ENCODE assay signal across 19 mouse cellular contexts in genomic region chr2:166438207-166438606, GRCm38 (mm10).
DNase-seq lines count a peak whose midpoint lies in the region; ATAC-seq and TF ChIP-seq lines count a peak whose summit lies in the region.
"Had no signal": no experiment of that assay in that cellular context is flagged by ENCODE, and none has a peak within 500 bp of the region (broad histone marks: within the 10 kb centered on the region; RNA-seq: fewer than 3 reads in every experiment).

No protein-coding gene starts in this region.

- TF ChIP-seq EP300 in stomach, postnatal 0 days (optimal IDR thresholded peaks at IDR 0.05), result no peak

- DNase-seq in midbrain, embryonic 10.5 days (ENCODE audit: low spot score), result no peak
- DNase-seq in ES-E14 (ENCODE audit: low read depth, low spot score), result no peak
- no peak for DNase-seq in embryonic facial prominence, embryonic 10.5 days (ENCODE audit: low spot score)
- DNase-seq in stomach, postnatal 0 days (ENCODE audit: low spot score), result no peak
- DNase-seq: adrenal gland, postnatal 14 days; cerebellum, adult 2 months; cerebellum, postnatal 14 days; embryo, embryonic 11 days; gastrocnemius, postnatal 10 days; heart, adult 18-20 months; heart, postnatal 10 days; heart, postnatal 4 days had no signal

- H3K27ac ChIP-seq in midbrain, embryonic 13.5 days, result 0 out of 2 replicates have a peak overlapping the region, but pooled peaks have one; percentile 31
- no peak overlapping the region for H3K27ac ChIP-seq in midbrain, embryonic 10.5 days (replicated peaks)
- H3K27ac ChIP-seq in ES-E14 (ENCODE audit: insufficient read depth, low read depth, low read length, poor library complexity, severe bottlenecking), result no peak overlapping the region
- H3K27ac ChIP-seq in embryonic facial prominence, embryonic 10.5 days (replicated peaks), result 0 out of 2 replicates have a peak overlapping the region, but pooled peaks have one; percentile 46
- H3K27ac ChIP-seq in stomach, postnatal 0 days (replicated peaks), result no peak overlapping the region
- H3K27ac ChIP-seq: embryonic facial prominence, embryonic 12.5 days; heart, embryonic 10.5 days; hindbrain, embryonic 14.5 days; intestine, embryonic 15.5 days had no signal

- H3K27me3 ChIP-seq in midbrain, embryonic 13.5 days, result peaks cover 8% of the 10 kb centered on the region
- H3K27me3 ChIP-seq in midbrain, embryonic 10.5 days (ENCODE audit: low read depth, poor library complexity, severe bottlenecking), result peaks cover 21% of the 10 kb centered on the region; the same call in 1 of the 2 replicates
- no peaks in the 10 kb centered on the region for H3K27me3 ChIP-seq in E14TG2a.4 (ENCODE audit: insufficient read depth, low read length)
- H3K27me3 ChIP-seq in embryonic facial prominence, embryonic 10.5 days (replicated peaks; ENCODE audit: low read depth, poor library complexity, severe bottlenecking), result 0 out of 2 replicates have a peak, but pooled peaks cover 5% of the 10 kb centered on the region
- H3K27me3 ChIP-seq in stomach, postnatal 0 days (ENCODE audit: control insufficient read depth, insufficient read depth, low read length), result no peaks in the 10 kb centered on the region
- H3K27me3 ChIP-seq: embryonic facial prominence, embryonic 12.5 days; intestine, embryonic 15.5 days had no signal

- no peak overlapping the region for H3K9ac ChIP-seq in midbrain, embryonic 13.5 days (replicated peaks)
- H3K9ac ChIP-seq in ES-E14 (ENCODE audit: insufficient read depth, low read depth, low read length, poor library complexity, severe bottlenecking), result peak overlapping the region; percentile 6; the same call in 1 of the 2 replicates
- H3K9ac ChIP-seq in stomach, postnatal 0 days (ENCODE audit: low read length), result no peak overlapping the region
- H3K9ac ChIP-seq: embryonic facial prominence, embryonic 12.5 days; hindbrain, embryonic 14.5 days; intestine, embryonic 15.5 days had no signal

- no peaks in the 10 kb centered on the region for H3K9me3 ChIP-seq in midbrain, embryonic 13.5 days
- H3K9me3 ChIP-seq in midbrain, embryonic 10.5 days (replicated peaks), result no peaks in the 10 kb centered on the region
- H3K9me3 ChIP-seq in E14TG2a.4 (ENCODE audit: low read length) (no peaks in the 10 kb centered on the region), ES-E14 (ENCODE audit: control insufficient read depth, insufficient read depth, low read depth, low read length) (no peaks in the 10 kb centered on the region)
- no peaks in the 10 kb centered on the region for H3K9me3 ChIP-seq in embryonic facial prominence, embryonic 10.5 days
- H3K9me3 ChIP-seq in stomach, postnatal 0 days (ENCODE audit: control insufficient read depth, low read length), result no peaks in the 10 kb centered on the region
- H3K9me3 ChIP-seq: embryonic facial prominence, embryonic 12.5 days; heart, embryonic 10.5 days; intestine, embryonic 15.5 days had no signal

- in situ Hi-C loops in ES-E14 (cut with MboI; ENCODE audit: low sequenced_read_pairs in 2 of 2, unreplicated experiment in 2 of 2), result no loop called here

- H3K4me3 ChIP-seq in midbrain, embryonic 13.5 days (replicated peaks), result no peak overlapping the region
- no peak overlapping the region for H3K4me3 ChIP-seq in midbrain, embryonic 10.5 days
- H3K4me3 ChIP-seq in E14TG2a.4 (replicated peaks; ENCODE audit: low read length), result 0 out of 2 replicates have a peak overlapping the region, but pooled peaks have one; percentile 13
- H3K4me3 ChIP-seq in ES-E14 (ENCODE audit: insufficient read depth in 1 of 2, low read depth in 1 of 2, low read length in 2 of 2, poor library complexity in 1 of 2, severe bottlenecking in 1 of 2), result no peak overlapping the region; a peak in 1 of 4 replicates
- H3K4me3 ChIP-seq in embryonic facial prominence, embryonic 10.5 days, result no peak overlapping the region
- no peak overlapping the region for H3K4me3 ChIP-seq in stomach, postnatal 0 days (ENCODE audit: low read depth, low read length)
- H3K4me3 ChIP-seq: embryonic facial prominence, embryonic 12.5 days; heart, embryonic 10.5 days; intestine, embryonic 15.5 days had no signal

- no peak for ATAC-seq in midbrain, embryonic 13.5 days
- no peak for ATAC-seq in stomach, postnatal 0 days (ENCODE audit: low FRiP score, low TSS enrichment)
- ATAC-seq: activated CD4-positive, CD25-positive, alpha-beta regulatory T cell, adult 4 months; intestine, embryonic 15.5 days had no signal

- TF ChIP-seq CTCF in E14TG2a.4 (conservative IDR thresholded peaks at IDR 0.05; ENCODE audit: low read length), result no peak
- no peak for TF ChIP-seq CTCF in stomach, postnatal 0 days (IDR thresholded peaks at IDR 0.05; ENCODE audit: low read depth)

- no peak overlapping the region for H3K4me2 ChIP-seq in midbrain, embryonic 13.5 days (replicated peaks)
- H3K4me2 ChIP-seq in stomach, postnatal 0 days (replicated peaks; ENCODE audit: low read depth), result no peak overlapping the region
- H3K4me2 ChIP-seq: embryonic facial prominence, embryonic 12.5 days; hindbrain, embryonic 14.5 days; intestine, embryonic 15.5 days had no signal

- WGBS in midbrain, embryonic 13.5 days, result 68% methylated on average over 9 of the region's 9 CpGs
- WGBS in midbrain, embryonic 10.5 days, result 88% methylated on average over 9 of the region's 9 CpGs
- 86% methylated on average over 9 of the region's 9 CpGs for WGBS in embryonic facial prominence, embryonic 10.5 days
- WGBS in stomach, postnatal 0 days, result 70% methylated on average over 9 of the region's 9 CpGs

- peaks cover 46% of the 10 kb centered on the region for H3K4me1 ChIP-seq in midbrain, embryonic 13.5 days (replicated peaks)
- H3K4me1 ChIP-seq in midbrain, embryonic 10.5 days, result peaks cover 41% of the 10 kb centered on the region
- H3K4me1 ChIP-seq in E14TG2a.4 (replicated peaks; ENCODE audit: low read depth, low read length) (peaks cover 40% of the 10 kb centered on the region), ES-E14 (ENCODE audit: control insufficient read depth in 2 of 2, insufficient read depth in 2 of 2, low read length in 2 of 2, poor library complexity in 1 of 2) (peaks cover 3 to 7% of the 10 kb centered on the region in 2 experiments; a peak in 2 of 4 replicates)
- peaks cover 52% of the 10 kb centered on the region for H3K4me1 ChIP-seq in embryonic facial prominence, embryonic 10.5 days
- no peaks in the 10 kb centered on the region for H3K4me1 ChIP-seq in stomach, postnatal 0 days (replicated peaks; ENCODE audit: control insufficient read depth, insufficient read depth)

- H3K36me3 ChIP-seq in midbrain, embryonic 13.5 days, result no peaks in the 10 kb centered on the region
- no peaks in the 10 kb centered on the region for H3K36me3 ChIP-seq in midbrain, embryonic 10.5 days
- H3K36me3 ChIP-seq in E14TG2a.4 (ENCODE audit: insufficient read depth, low read length), result peaks cover 27% of the 10 kb centered on the region
- 0 out of 2 replicates have a peak, but pooled peaks cover 2% of the 10 kb centered on the region for H3K36me3 ChIP-seq in ES-E14 (ENCODE audit: control insufficient read depth, insufficient read depth, low read length, poor library complexity, severe bottlenecking)
- no peaks in the 10 kb centered on the region for H3K36me3 ChIP-seq in embryonic facial prominence, embryonic 10.5 days (replicated peaks)
- no peaks in the 10 kb centered on the region for H3K36me3 ChIP-seq in stomach, postnatal 0 days (ENCODE audit: control insufficient read depth, insufficient read depth, low read length)
- H3K36me3 ChIP-seq: embryonic facial prominence, embryonic 12.5 days; heart, embryonic 10.5 days; intestine, embryonic 15.5 days had no signal

TF ChIP-seq in ES-E14, 5 proteins besides CTCF, POLR2A, EP300 and RAD21:
- TF ChIP-seq MAFK (IDR thresholded peaks at IDR 0.05; ENCODE audit: insufficient read depth, low read depth, low read length), result no peak
- no peak for TF ChIP-seq CHD2 (IDR thresholded peaks at IDR 0.05; ENCODE audit: low read depth, low read length)
TF ChIP-seq in ES-E14: peak in this region for 0.

Comparison
In these comparisons a context has a peak if more than half of its experiments do, and no peak if none do; other contexts are left out.
1. H3K27ac ChIP-seq: peak in midbrain, embryonic 13.5 days (single experiment) and embryonic facial prominence, embryonic 10.5 days (single experiment); none in midbrain, embryonic 10.5 days (single experiment), ES-E14 (single experiment) and stomach, postnatal 0 days (single experiment).